ENCODE assay signal across 8 mouse cellular contexts in genomic region chr13:106760232-106760875, GRCm38 (mm10).
A peak's percentile ranks its signal among the peaks of the same experiment; 100 is the strongest.
DNase-seq lines count a peak whose midpoint lies in the region; ATAC-seq and TF ChIP-seq lines count a peak whose summit lies in the region.
"Had no signal": no experiment of that assay in that cellular context is flagged by ENCODE, and none has a peak within 500 bp of the region (broad histone marks: within the 10 kb centered on the region; RNA-seq: fewer than 3 reads in every experiment).

No protein-coding gene starts in this region.

- 24% methylated on average over 14 of the region's 14 CpGs for WGBS in lung, postnatal 0 days

- no peaks in the 10 kb centered on the region for H3K27me3 ChIP-seq in lung, postnatal 0 days (replicated peaks; ENCODE audit: insufficient read depth, low read length)
- H3K27me3 ChIP-seq: limb, embryonic 13.5 days had no signal

- H3K4me1 ChIP-seq in lung, postnatal 0 days (ENCODE audit: insufficient read depth, low read depth, low read length) = no peaks in the 10 kb centered on the region

- H3K4me3 ChIP-seq in lung, postnatal 0 days (ENCODE audit: low read depth, low read length) = no peak overlapping the region
- H3K4me3 ChIP-seq: limb, embryonic 13.5 days had no signal

- peak; percentile 92 for ATAC-seq in lung, postnatal 0 days

- DNase-seq in ovary, adult 18-20 months (ENCODE audit: low spot score) = peak; percentile 7
- no peak for DNase-seq in ovary, postnatal 14 days (ENCODE audit: low spot score)
- DNase-seq in embryo, embryonic 11 days = peak; percentile 12
- peak; percentile 52 for DNase-seq in kidney, adult 18-20 months
- DNase-seq in lung, postnatal 0 days (ENCODE audit: low spot score) = peak; percentile 55
- DNase-seq in thymus, postnatal 4 days = no peak
- DNase-seq in spleen, postnatal 4 days (ENCODE audit: low spot score in 2 of 2) = no peak

- peak overlapping the region; percentile 10; the same call in 1 of the 2 replicates for H3K27ac ChIP-seq in lung, postnatal 0 days (ENCODE audit: low read length)
- H3K27ac ChIP-seq: limb, embryonic 13.5 days had no signal

- H3K4me2 ChIP-seq in lung, postnatal 0 days (replicated peaks; ENCODE audit: low read depth, low read length) = 0 out of 2 replicates have a peak overlapping the region, but pooled peaks have one; percentile 5
- H3K4me2 ChIP-seq: limb, embryonic 13.5 days had no signal

- no peaks in the 10 kb centered on the region for H3K36me3 ChIP-seq in lung, postnatal 0 days (ENCODE audit: insufficient read depth, low read length)
- H3K36me3 ChIP-seq: limb, embryonic 13.5 days had no signal

- peak; percentile 61; the same call in 1 of the 2 replicates for TF ChIP-seq EP300 in lung, postnatal 0 days (IDR thresholded peaks at IDR 0.05)

- TF ChIP-seq CTCF in lung, postnatal 0 days (IDR thresholded peaks at IDR 0.05) = no peak

- no peaks in the 10 kb centered on the region for H3K9me3 ChIP-seq in lung, postnatal 0 days (ENCODE audit: low read length)
- H3K9me3 ChIP-seq: limb, embryonic 13.5 days had no signal

- H3K9ac ChIP-seq in lung, postnatal 0 days (replicated peaks; ENCODE audit: low read depth) = no peak overlapping the region
- H3K9ac ChIP-seq: limb, embryonic 13.5 days had no signal

Comparison
In these comparisons a context has a peak if more than half of its experiments do, and no peak if none do; other contexts are left out.
1. DNase-seq: peak in ovary, adult 18-20 months (single experiment), embryo, embryonic 11 days (single experiment), kidney, adult 18-20 months (single experiment) and lung, postnatal 0 days (single experiment); none in ovary, postnatal 14 days (single experiment), thymus, postnatal 4 days (single experiment) and spleen, postnatal 4 days (0 of 2).